Mouse (Mus musculus): ENCODE results near the gene Mlec.

DNA sequence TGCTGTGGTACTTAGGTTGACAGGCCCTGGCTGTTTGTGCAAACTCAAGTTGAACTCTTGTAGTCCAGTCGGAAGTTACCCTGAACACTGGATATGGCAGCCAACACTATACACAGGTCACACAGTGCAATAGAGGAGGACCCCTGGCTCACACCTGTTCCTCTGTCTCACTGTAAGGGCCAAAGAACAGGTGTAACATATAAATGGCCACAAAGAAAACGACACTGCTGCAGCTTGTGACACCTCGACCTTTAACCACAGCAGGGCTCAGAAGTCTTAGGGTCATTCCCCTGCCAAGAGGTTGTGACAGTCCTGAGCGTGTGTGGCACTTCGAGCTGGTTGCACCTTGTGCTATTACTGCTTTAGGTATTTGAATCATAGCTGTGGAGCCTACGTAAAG is 57.5 kb downstream of the Mlec start:
- no peak for TF ChIP-seq CTCF (IDR thresholded peaks at IDR 0.05; ENCODE audit: borderline replicate concordance, insufficient read depth, low read length)
- no peak for TF ChIP-seq POLR2A (IDR thresholded peaks at IDR 0.05; ENCODE audit: low read depth, low read length)

Measured in embryonic fibroblast, embryonic 13.5 days (primary cell).